Mouse (Mus musculus): ENCODE data around the gene Cgas. TPM values are rescaled to one million over a fixed set of nuclear protein-coding genes. Genes with fewer than 3 reads are reported as not detected.
A peak's percentile ranks its signal among the peaks of the same experiment; 100 is the strongest.

Cgas gene
- total RNA-seq, 2 experiments from 2014 or later, result 0.19 to 0.20 TPM

DNA sequence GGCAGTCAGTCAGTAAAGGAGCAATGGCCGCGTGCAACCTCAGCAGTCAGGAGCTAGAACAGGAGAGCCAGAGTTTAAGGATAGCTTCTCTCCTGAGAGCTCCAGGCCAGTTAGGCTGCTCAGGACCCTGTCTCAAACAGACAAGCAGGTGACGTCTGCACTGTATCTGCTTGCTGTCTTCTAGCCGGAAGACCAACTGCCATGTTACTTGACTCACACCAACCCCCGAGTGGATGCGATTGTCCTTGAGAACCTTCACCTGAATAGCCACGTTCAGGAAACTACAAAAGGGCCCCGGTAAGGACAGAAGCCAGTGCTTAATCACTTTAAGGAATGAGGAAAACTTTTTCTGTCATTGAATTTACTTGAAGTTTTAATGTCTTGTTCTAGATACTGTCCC lies 14.0 kb upstream of the Cgas start:
- DNase-seq, result no peak

DNA sequence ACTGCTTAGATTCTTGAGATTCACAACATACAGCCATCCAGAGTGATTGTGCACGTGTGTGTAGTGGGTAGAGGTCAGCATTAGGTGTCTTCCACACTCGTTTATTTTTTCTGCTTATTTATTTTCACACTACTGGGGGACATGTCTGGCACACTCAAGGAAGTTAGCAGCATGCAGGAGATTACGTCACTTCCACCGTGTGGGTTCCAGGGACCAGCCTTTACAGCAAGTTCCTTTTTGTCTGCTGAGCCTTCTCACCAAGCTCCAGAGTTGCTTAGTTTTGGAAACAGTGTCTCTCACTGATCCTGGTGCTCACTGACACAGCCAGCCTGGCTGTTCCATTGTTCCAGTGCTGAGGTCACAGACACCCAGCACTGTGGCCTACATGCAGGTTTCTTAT lies 8.3 kb upstream of the Cgas start:
- DNase-seq, result no peak

DNA sequence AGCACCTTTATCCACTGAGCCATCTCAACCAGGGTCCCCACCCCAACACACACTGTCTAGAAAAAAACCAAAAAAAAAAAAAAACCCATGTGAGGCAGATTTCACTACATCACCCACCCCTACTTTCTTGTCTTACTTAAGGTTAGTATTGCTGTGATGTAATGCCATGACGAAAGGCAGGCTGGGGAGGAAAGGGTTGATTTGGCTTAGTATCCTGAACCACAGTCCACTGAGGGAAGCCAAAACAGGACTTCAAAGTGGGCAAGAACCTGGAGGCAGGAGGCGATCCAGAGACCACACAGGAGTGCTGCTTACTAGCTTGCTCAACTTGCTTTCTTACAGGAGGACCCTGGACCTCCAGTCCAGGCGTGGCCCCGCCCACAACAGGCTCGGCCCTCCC lies 7.4 kb upstream of the Cgas start:
- DNase-seq, result no peak

- DNase-seq, result peak; percentile 88
Measured at GRCm38 (mm10) chr9:78447973-78448873, 5.2 kb upstream of the Cgas start, which contains the start of the genes Mto1 and Gm17324. Gene Mto1, plus strand, starts transcription at chr9:78448208. Gene Gm17324, minus strand, starts transcription at chr9:78448786.

- DNase-seq, result no peak
Measured at GRCm38 (mm10) chr9:78447606-78447972, 4.6 kb upstream of the Cgas start.

DNA sequence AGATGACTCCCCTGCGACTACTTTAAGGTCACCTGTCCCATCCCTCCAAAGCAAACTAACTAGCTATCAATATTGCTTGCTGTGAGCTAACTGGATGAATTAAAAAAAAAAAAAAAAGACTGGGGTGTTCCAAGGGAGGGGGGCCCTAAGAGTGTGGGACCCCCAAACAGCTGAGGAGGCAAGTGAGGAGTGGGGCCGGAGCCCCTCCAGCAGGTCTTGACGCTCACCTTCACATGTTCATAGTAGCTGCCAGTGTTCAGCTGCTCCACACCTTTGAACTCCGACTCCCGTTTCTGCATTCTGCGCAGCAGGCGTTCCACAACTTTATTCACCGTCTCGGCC lies 829 bp downstream of the Cgas start:
- no peak for DNase-seq

DNA sequence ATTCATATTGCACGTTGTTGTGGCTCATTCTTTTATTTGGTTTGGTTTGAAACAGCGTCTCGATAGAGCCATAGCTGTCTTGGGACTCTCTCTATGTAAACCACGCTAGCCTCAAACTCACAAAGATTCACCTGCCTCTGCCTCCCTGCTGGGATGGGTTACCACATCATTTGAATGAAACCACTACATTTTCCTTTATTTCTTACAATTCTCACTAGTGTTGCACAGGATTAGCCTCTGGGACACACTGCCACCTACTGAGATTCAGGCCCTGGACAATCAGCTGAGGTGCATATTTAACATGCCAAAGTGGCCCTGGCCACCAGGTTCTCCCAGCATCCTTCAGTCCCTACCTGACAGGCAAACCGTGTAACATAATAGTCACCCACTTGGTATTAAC lies 3.6 kb downstream of the Cgas start:
- DNase-seq, result no peak

- no peak for DNase-seq
Measured at GRCm38 (mm10) chr9:78432471-78432870, 10.6 kb downstream of the Cgas start.

DNA sequence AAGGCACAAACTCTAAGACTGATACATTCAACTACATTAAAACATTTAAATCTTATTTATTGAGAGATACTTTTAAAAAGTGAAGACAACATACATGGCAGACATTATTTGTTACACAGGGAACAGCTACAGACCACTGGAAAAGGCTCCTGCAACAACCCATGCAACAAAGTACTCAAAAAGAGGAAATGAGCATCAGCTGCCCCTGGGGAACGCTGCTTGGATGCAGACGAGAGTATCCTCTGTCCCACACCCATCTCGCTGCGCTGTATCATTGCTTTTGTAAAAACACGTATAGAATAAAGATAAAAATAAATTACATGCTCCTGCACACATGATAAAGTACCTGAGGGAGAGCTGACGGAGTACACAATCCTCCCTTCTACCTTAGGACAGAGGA lies 12.6 kb downstream of the Cgas start:
- DNase-seq, result no peak

GRCm38 (mm10) chr9:78429551-78429950 lies 13.5 kb downstream of the Cgas start:
- DNase-seq, result no peak

DNA sequence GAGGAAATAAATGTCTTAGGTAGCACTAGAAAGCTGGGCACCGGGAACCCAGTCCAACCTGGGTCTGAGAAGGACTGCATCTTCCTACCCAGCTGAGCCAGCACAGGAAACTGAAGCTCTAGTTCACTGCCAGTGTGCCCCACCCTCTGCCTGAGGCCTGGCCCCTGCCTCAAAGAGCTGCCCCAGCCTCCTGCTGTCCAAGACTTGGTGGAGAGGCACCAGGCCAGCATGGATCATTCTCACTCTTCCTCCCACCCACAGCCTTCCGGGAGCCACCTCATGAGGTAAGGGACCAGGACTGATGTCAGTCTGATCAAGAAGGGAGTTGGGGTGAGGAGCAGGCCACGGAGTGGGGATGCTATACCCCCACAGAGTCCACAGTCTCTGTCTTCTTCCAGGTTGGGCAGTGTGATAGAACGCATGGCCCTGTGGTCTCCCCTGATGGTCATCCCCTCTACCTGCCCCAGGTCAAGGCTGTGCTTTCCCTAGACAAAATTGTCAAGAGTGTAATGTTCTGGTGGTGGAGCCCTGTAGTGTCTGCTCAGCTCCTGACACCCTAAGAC lies 14.1 kb downstream of the Cgas start:
- DNase-seq, result no peak

GRCm38 (mm10) chr9:78428185-78428584 lies 14.9 kb downstream of the Cgas start:
- no peak for DNase-seq

GRCm38 (mm10) chr9:78427362-78427781 lies 15.7 kb downstream of the Cgas start:
- no peak for DNase-seq

DNA sequence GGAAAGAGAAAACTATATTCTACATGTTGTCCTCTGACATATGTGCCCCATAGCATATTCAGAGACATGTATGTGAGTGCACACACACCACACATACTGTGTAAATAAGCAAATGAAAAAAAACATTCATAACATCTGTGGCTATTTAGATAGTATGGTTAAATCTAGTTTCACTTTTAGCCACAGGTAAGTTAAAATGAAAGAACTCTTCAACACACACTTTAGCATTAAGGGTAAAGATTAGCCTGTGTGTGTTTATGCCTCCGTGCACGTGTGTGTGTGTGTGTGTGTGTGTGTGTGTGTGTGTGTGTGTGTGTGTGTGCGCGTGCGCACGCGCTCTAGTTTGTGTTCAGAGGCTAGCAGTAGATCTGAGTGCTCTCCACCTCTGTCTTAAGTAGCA lies 41.4 kb downstream of the Cgas start:
- DNase-seq, result no peak

DNA sequence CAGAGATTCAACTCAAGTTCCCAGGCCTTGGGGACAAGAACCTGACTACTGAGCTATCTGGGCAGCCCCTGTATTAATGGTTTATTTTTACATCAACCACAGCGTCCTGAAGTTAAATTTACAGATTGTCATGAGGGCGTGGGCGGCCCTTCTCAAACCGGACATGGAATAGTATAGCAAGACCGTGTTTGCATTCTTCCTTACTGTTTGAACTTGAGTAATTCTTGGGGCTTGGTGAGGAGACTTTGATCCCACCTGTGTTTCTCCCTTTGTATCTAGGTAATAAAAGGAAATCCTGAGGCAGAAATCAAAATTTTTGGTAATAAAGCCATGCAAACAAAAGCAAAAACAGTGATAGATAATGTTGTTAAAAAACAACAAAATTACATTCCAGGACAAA lies 42.5 kb downstream of the Cgas start:
- no peak for DNase-seq

DNA sequence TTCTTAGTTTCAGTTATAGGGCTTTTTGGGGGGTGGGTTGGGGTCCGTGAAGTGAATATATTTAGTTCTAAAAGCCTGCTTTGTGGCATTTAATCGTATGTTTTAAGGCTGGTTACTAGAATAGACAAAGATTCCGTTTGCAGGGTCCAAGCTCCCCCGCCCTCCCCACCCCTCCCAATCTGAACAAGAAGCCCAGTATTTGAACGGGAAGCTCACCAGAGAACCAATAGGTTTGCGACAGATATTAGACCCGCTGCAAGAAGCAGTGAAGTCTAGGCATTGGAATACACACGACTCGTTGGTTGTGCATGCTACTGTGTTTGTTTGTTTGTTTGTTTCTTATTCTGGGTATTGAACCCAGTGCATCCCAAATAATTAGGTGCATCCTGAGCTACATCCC lies 46.5 kb downstream of the Cgas start:
- no peak for DNase-seq

DNA sequence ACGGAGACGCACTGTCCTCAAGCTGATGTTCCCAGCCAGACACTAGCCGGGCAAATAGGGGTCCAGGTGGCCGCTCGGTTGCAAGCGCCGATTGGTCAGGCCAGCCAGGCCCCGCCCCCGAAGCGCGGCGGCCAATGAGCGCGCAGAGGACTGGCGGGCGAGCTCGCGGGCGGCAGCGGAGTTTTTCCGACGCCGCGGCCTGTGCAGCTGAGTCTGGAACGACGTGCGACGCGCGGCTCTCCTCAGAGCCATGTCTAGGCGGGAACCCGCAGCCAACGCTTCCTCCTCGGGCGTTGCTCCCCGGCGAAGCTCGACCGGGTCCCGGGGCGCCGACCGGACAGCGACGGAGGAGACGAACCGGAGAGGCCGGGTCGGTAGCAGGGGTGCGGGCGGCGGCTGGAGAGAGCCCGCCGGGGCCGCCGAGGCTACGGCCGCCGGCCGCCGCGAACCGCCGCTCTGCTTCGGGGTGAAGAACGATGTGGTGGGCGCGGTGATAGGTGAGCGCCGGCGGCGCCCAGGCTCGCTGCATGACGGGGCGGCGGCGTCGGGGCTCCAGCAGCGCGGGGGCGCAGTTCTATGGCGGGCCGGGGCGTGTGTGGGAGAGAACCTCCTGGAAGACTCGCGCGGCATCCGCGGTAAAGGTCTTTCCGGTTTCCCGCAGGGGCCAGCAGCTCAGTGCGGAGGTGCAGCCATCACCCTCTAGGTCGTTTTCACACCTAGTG lies 47.2 kb downstream of the Cgas start, which contains the start of gene Ddx43:
Gene Ddx43, plus strand, starts transcription at position 148 of the 722 bp plus-strand sequence.
- peak; percentile 28 for DNase-seq

DNA sequence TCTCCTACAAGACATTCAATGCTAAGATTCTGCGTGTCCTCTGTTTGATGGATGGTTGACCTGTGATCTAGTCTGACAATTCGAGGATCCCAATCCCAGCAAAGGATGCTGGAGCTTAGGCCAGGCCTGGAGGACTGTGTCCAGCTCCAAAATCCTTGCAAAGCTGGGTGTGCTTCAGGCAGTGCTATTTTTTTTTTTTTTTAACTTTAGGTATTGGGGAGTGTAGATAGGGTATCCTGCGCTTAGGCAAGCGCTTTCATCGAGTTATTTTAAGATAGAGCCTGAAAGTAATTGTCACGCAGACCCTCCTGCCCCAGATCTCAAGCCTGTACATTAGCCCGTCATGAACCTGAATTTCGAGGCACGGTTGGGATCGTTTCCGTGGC lies 47.8 kb downstream of the Cgas start:
- no peak for DNase-seq

- no peak for DNase-seq
Measured at GRCm38 (mm10) chr9:78394602-78395001, 48.4 kb downstream of the Cgas start.

GRCm38 (mm10) chr9:78393741-78394140 lies 49.3 kb downstream of the Cgas start:
- no peak for DNase-seq

- DNase-seq, result no peak
Measured at GRCm38 (mm10) chr9:78389981-78390380, 53.1 kb downstream of the Cgas start.

GRCm38 (mm10) chr9:78386947-78387346 lies 56.1 kb downstream of the Cgas start:
- no peak for DNase-seq

DNA sequence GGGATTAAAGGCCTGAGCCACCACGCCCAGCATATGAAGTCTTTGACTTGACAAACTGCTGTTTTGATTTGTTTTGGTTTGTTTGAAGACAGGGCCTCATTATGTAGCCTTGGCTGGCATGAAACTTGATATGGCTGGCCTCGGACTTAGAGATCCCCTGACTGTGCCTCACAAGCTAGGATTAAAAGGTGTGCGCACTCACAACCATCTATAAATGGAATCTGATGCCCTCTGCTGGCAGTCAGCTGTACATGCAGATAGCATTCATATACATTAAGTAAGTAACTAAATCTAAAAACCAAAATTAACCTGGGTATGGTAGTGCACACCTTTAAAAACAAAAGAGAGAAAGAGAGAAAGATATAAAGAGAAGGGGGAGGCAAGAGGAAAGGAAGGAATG lies 57.1 kb downstream of the Cgas start:
- no peak for DNase-seq
